Mouse (Mus musculus): ENCODE results near the gene Dydc2.
"Not testable (repeated sequence)": the region's sequence is repeated elsewhere in the genome, so short reads cannot be mapped to it uniquely, and the experiment has no call there.

Gene Dydc2

GRCm38 (mm10) chr14:41069108-41069507 is at the start of gene Dydc2:
TSS of gene Dydc2 (minus strand) at chr14:41069208.
- DNase-seq (ENCODE audit: low read depth, low spot score): no peak

DNA sequence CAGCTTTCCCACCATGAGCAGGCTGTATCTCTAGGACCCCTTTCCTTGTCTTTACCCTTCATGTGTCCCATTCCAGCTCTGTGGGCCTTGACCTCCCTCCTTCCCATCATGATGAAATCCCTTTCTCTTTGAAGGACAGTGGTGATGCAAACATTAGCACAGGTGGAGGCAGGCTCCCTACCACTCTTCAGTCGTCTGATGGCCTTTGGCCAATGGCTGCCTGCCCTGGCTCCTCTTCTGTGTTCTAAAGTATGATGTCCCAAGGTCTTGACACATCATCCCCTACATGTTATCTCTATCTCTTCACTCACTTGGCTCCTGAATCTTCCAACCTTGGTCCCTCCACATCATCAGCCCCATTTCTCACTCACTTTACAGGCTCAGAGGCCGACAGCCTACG is 47.3 kb upstream of the Dydc2 start:
- no peak for DNase-seq (ENCODE audit: low read depth, low spot score)

- DNase-seq (ENCODE audit: low read depth, low spot score): no peak
These were observed 43.9 kb upstream of the Dydc2 start for GRCm38 (mm10) chr14:41112944-41113343.

GRCm38 (mm10) chr14:41111031-41111668 is 42.1 kb upstream of the Dydc2 start:
- no peak for DNase-seq (ENCODE audit: low read depth, low spot score)

GRCm38 (mm10) chr14:41104853-41105444 is 35.9 kb upstream of the Dydc2 start, which contains the start of gene Mat1a:
TSS of gene Mat1a (plus strand) at chr14:41105035.
- DNase-seq (ENCODE audit: low read depth, low spot score): peak; percentile 15

DNA sequence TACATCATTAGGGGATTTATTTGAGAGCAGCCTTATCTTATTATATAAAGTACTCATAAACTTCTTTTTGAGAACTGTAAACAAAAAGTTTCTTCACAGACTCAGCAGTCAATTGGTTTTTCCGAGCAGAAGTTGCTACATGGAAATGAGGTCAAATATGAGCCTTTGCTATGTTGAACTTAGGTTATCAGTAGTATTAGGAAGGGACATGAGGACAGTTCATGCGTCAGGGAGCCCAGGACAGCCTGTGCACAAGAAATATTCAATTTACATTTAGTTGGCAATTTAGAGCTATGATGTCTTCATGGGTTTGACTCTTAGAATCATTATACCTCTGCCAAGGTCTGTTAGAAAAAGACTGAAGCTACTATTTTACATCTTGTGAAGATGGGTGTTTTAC is 33.3 kb upstream of the Dydc2 start:
- DNase-seq (ENCODE audit: low read depth, low spot score): no peak

GRCm38 (mm10) chr14:41101242-41101641 is 32.2 kb upstream of the Dydc2 start:
- no peak for DNase-seq (ENCODE audit: low read depth, low spot score)

DNA sequence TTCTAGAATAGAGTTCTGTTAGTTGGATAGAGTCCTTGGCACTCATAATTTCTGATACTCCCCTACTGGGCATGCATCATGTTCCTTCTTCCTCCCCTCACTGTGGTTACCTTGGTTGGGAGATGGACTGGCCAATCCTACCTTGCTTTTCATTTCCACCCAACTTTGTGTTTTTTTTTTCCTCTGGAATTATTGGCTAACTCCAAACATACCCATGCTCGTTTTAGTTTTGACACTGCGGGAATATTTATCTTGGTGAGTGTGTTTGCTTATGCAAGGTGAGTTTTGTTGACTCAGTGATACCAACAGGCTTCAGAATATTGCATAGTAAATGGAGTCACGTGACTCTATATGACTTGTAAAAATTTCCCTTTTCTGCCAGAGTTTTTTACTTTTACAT is 31.7 kb upstream of the Dydc2 start:
- DNase-seq (ENCODE audit: low read depth, low spot score): no peak

DNA sequence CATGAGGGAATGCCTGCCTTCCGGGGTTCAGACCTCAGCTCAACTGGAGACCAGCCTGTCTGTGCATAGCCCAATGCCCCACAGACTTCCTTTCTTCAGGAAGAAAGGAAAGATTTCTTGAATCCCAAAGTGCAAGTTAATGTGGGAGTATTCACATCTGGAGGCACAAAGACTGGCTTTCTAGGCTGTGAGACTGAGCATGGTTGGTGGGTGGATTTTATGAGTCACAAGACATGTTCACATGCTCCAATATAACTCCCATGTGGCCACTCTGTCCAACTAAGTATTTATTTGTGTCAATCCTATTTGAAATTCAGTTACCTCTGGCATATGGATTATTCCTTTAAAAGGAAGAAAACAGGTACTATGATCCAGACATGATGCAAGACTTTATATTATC is 29.7 kb upstream of the Dydc2 start:
- DNase-seq (ENCODE audit: low read depth, low spot score): peak; percentile 81

DNA sequence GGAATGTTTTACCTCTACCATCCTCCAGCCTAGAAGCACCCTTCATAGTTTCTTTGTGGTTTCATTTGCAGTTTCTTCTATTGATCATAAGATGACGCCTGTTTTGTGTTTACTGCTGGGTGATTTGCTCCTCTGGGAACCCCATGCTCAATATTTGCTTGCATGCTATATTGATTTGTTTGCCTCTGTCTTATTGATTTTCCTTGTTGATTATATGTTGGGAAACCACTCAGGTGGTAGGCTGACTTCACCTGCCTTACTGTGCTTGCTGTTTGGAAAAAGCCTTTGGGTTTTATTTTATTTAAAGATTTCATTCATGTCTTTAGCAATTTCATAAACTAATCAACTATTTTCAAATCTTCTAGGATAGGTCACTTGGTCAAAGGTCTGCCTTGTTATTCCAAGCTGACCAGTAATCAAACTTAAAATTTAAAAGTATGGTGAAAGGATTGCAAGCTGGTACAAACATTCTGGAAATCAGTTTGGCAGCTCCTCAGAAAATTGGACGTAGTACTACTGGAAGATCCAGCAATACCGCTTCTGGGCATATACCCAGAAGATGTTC is 27.4 kb upstream of the Dydc2 start:
- DNase-seq (ENCODE audit: low read depth, low spot score): no peak

GRCm38 (mm10) chr14:41094114-41094513 is 25.1 kb upstream of the Dydc2 start:
- peak; percentile 45 for DNase-seq (ENCODE audit: low read depth, low spot score)

GRCm38 (mm10) chr14:41090777-41091176 is 21.8 kb upstream of the Dydc2 start:
- DNase-seq (ENCODE audit: low read depth, low spot score): peak; percentile 29

- no peak for DNase-seq (ENCODE audit: low read depth, low spot score)
These were observed 18.5 kb upstream of the Dydc2 start for GRCm38 (mm10) chr14:41087509-41087908.

GRCm38 (mm10) chr14:41082408-41082807 is 13.4 kb upstream of the Dydc2 start:
- no peak for DNase-seq (ENCODE audit: low read depth, low spot score)

DNA sequence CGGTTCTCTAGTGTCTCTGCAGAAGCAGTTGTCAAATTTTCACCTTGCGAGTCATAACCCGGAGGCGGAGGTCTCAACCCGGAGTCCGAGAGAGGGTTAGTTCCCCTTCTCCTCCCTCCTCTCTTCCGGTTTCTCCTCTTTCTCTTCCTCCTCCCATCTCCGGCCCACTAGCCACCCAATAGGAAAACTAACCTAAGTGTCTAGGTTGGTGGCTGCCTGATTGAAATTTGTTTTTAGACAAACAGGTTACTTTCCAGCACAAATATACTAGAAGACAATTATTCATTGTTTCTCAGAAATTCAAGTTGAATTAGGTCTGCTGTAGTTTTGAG is 3.9 kb upstream of the Dydc2 start:
- DNase-seq (ENCODE audit: low read depth, low spot score): no peak

DNA sequence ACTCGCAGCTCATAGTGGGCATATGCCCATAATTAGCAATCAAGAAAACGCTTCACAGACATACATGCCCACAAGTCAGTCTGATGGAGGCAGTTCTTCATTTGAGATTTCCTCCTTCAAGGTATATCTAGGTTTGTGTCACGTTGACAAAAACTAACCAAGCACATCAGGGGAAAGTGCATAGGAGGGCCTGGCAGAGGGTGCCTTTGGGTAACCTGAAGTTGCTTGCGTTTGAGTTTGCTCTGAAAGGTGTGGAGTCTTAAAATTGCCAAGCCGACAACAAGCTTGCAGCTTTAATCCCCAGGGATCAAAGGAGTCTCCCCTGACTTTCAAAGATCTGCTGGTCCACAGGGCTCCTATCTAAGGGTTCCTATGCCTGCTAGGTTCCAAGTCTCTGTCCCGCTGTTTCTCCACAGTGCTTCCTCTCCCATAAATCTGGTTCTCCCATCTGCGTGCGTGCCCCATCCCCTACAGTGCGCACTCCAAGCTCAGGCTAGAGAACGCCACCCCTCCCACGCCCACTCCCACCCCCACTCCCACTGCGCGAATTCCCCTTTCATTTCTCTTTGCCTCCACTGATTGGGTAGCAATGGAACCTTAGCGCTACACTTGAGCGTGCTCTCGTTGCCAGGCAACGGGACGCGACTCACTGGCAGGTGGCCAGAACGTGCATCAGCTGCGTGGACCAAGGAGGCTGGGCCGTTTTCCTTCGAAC is 3.4 kb upstream of the Dydc2 start, which contains the start of gene Dydc1:
Dydc1 (plus strand) TSS at position 683 of the 715 bp plus-strand sequence.
- DNase-seq (ENCODE audit: low read depth, low spot score): peak; percentile 82

- DNase-seq (ENCODE audit: low read depth, low spot score): no peak
These were observed 1.3 kb upstream of the Dydc2 start for GRCm38 (mm10) chr14:41070343-41070742.

- no peak for DNase-seq (ENCODE audit: low read depth, low spot score)
These were observed 2.6 kb downstream of the Dydc2 start for GRCm38 (mm10) chr14:41066416-41066815.

DNA sequence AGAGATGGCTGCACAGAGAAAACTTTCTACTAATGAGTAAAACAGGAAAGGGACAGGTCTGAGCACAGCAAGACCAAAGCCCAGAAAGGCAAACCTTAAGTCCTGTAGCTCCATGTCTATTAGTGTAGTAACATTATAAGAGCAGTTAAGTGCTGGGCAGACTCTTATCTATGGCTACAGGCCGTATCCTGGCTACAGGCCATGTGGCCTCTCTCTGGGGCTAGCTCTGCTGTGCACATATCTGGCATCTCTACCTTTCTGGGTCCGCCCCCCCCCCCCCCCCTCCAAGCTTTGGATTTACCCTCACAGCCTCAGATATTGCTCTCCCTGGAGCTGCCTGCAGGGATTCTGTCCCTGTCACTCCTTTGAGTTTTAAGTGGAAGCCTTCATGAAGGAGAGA is 3.8 kb downstream of the Dydc2 start:
- no peak for DNase-seq (ENCODE audit: low read depth, low spot score)

GRCm38 (mm10) chr14:41053190-41053589 is 15.8 kb downstream of the Dydc2 start:
- DNase-seq (ENCODE audit: low read depth, low spot score): not testable (repeated sequence)

DNA sequence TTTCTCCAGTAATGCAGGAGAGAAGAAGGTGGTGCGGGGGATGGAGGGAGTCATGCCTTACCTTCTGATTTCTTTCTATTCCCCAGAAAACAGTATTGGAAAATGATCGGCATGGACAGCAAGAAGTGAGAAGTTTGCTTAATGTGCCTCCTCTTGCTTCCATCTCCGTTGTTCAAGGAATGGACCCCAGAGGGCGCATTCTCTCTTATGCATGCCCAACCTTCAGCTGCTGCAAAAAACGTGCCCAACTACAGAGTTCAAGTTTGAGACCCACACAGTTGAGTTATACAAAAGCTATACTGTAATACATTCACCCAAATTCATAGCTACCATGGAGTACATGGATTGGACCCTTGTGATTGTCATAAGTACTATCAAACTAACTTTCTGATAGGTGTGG is 16.5 kb downstream of the Dydc2 start:
- peak; percentile 20 for DNase-seq (ENCODE audit: low read depth, low spot score)

DNA sequence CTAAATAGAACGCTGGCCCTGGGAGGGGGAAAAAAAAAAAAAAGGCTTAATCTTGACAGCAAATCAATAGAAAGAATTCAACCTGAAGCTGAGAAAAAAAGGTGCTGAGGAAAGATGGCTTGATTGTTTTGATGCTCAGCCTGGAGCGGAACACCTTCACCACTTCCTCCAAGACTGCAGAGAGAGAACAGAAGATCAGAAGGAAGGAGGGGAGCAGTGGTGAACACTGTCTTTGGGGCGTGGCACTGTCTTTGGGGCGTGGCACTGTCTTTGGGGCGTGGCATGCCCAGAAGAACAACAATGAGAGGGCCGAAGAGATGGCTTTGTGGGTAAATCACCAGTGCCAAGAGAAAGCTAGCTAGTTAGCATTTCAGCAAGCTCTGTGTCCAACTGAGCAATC is 18.5 kb downstream of the Dydc2 start:
- DNase-seq (ENCODE audit: low read depth, low spot score): no peak

- DNase-seq (ENCODE audit: low read depth, low spot score): no peak
These were observed 21.6 kb downstream of the Dydc2 start for GRCm38 (mm10) chr14:41047402-41047801.

Measured in brain, adult 2 months (tissue).